Mouse (Mus musculus) neutrophil, adult 83 days (primary cell): ENCODE results near the gene Nr0b1. TPM values are rescaled to one million over a fixed set of nuclear protein-coding genes. Genes with fewer than 3 reads are reported as not detected.

ENCODE experiments used
- total RNA-seq, 2 experiments: library from RNA; stranded (reverse); gene quantifications; one replicate each; pipeline ENCODE4 v1.2.4; 2023

The Nr0b1 gene
- not detected for total RNA-seq

GRCm38 (mm10) chrX:86191614-86192419 lies at the start of gene Nr0b1:
Gene Nr0b1 (plus strand): TSS chrX:86191764.

Other genes starting within 250 kb of the Nr0b1 start
- gene Samt3, start 147.6 kb upstream of the Nr0b1 start, total RNA-seq: not detected
- gene Mageb4, start 113.3 kb downstream of the Nr0b1 start, total RNA-seq: not detected